Mouse (Mus musculus) thymus, adult 2 months (tissue): ENCODE data around the gene Clcn7. TPM values are rescaled to one million over a fixed set of nuclear protein-coding genes. Genes with fewer than 3 reads are reported as not detected.

Experiments used
- DNase-seq: peaks from one replicate; pipeline ENCODE4 v3.0.0; 2021
- H3K27ac ChIP-seq: fragments of 200-500 bp; 2 replicates; pipeline ENCODE4 v1.5.1; 2012; ENCODE audit warnings: low read length, control low read depth; ENCODE audit not compliant: control insufficient read depth, insufficient read depth
- H3K27me3 ChIP-seq: fragments of 200-500 bp; 2 replicates; pipeline ENCODE4 v1.6.1; 2012; ENCODE audit warnings: mild to moderate bottlenecking, low read length, moderate library complexity, mixed read lengths; ENCODE audit not compliant: control insufficient read depth, insufficient read depth
- H3K36me3 ChIP-seq: fragments of 200-500 bp; 2 replicates; pipeline ENCODE4 v1.6.1; 2012; ENCODE audit warnings: mild to moderate bottlenecking, low read length, moderate library complexity; ENCODE audit not compliant: control insufficient read depth, insufficient read depth
- H3K4me1 ChIP-seq: fragments of 200-500 bp; replicated peaks from 2 replicates; pipeline ENCODE4 v1.6.1; 2012; ENCODE audit warnings: low read length; ENCODE audit not compliant: control insufficient read depth, insufficient read depth
- H3K4me3 ChIP-seq: fragments of 200-500 bp; 2 replicates; pipeline ENCODE4 v1.5.1; 2012; ENCODE audit warnings: mild to moderate bottlenecking, low read length, control low read depth, moderate library complexity; ENCODE audit not compliant: control insufficient read depth, insufficient read depth
- CTCF ChIP-seq: fragments of 200-500 bp; IDR thresholded peaks from 2 replicates; pipeline ENCODE4 v1.5.1; 2012; ENCODE audit warnings: mild to moderate bottlenecking, control low read depth, low read length, moderate library complexity, borderline replicate concordance; ENCODE audit not compliant: control insufficient read depth, poor library complexity, insufficient read depth; ENCODE audit errors: extremely low read depth
- POLR2A ChIP-seq: fragments of 200-500 bp; IDR thresholded peaks from 2 replicates; pipeline ENCODE4 v1.6.1; 2012; ENCODE audit warnings: mild to moderate bottlenecking, low read length, control low read depth, moderate library complexity; ENCODE audit not compliant: control insufficient read depth, poor library complexity, insufficient read depth; ENCODE audit errors: extremely low read depth
- WGBS: fragments of 180-500 bp; shearing (Covaris S2); methylation state at CpG from one replicate; pipeline ENCODE4 v1.1.7; 2018; 5-methylcytosine and 5-hydroxymethylcytosine counted together
- polyA plus RNA-seq: library from polyadenylated mRNA; depleted of rRNA; stranded (reverse); fragments of >200 nt; gene quantifications from 2 replicates; pipeline ENCODE4 v1.2.3, GENCODE M21; 2012

Clcn7 gene
- polyA plus RNA-seq, 1 experiment = 45.9 TPM

DNA sequence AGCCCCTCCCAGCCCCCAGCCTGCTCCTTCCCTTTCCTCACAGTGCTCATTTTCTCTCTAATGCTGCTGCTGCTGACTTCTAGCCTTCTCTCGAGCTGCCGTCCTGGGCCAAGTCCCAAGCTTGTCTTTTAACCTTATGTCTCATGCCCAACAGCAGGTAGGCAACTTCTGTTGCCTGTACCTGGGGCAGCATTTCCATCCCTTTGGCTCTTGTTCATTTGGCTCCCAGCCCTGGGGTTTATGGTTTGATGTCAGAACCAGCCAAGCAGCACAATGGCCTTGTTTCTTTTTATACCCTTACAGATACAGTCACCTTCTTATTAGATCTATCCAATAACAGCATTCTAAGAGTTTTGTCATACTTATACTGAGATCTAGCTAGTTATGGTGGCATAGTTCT, 37.0 kb upstream of the Clcn7 start:
- no peaks in the 10 kb centered on the region for H3K4me1 ChIP-seq
- H3K27me3 ChIP-seq = no peaks in the 10 kb centered on the region
- TF ChIP-seq CTCF (no peak), POLR2A (no peak)
- H3K27ac ChIP-seq = no peak overlapping the region
- no peaks in the 10 kb centered on the region for H3K36me3 ChIP-seq
- DNase-seq = no peak
- WGBS = 94% methylated on average over 2 of the region's 2 CpGs
- H3K4me3 ChIP-seq = no peak overlapping the region

- no peaks in the 10 kb centered on the region for H3K4me1 ChIP-seq
- no peak overlapping the region for H3K27ac ChIP-seq
- no peaks in the 10 kb centered on the region for H3K27me3 ChIP-seq
- DNase-seq = no peak
- 96% methylated on average over 6 of the region's 6 CpGs for WGBS
- peaks cover 3% of the 10 kb centered on the region; the same call in 1 of the 2 replicates for H3K36me3 ChIP-seq
- no peak for TF ChIP-seq POLR2A
- TF ChIP-seq CTCF = no peak
- no peak overlapping the region for H3K4me3 ChIP-seq
Measured at GRCm38 (mm10) chr17:25100052-25100451, 33.1 kb upstream of the Clcn7 start.

DNA sequence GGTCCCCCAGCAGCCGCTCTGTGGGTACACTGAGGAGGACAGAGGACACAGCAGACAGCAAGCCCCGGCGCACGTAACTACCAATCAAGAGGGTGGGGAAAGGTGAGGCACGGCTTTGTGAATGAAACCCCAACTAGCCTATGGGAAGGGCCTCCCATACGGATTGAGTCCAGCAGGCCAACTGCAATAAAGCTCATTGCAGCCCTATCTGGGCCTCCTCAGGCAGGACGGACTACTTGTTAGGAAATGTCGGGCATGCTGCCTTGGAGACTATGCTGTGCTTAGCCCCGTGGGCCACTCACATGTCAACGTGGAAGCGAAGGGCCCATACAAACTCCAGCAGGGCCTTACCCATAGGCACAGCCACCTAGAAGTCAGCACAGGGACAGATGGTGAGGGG, 31.9 kb upstream of the Clcn7 start:
- no peaks in the 10 kb centered on the region for H3K4me1 ChIP-seq
- no peak for TF ChIP-seq CTCF
- TF ChIP-seq POLR2A = no peak
- 97% methylated on average over 11 of the region's 11 CpGs for WGBS
- no peak overlapping the region for H3K27ac ChIP-seq
- no peak overlapping the region for H3K4me3 ChIP-seq
- H3K36me3 ChIP-seq = peaks cover 3% of the 10 kb centered on the region; the same call in 1 of the 2 replicates
- H3K27me3 ChIP-seq = no peaks in the 10 kb centered on the region
- no peak for DNase-seq

- no peak overlapping the region for H3K4me3 ChIP-seq
- no peak overlapping the region for H3K27ac ChIP-seq
- H3K4me1 ChIP-seq = 0 out of 2 replicates have a peak, but pooled peaks cover 4% of the 10 kb centered on the region
- over 99% methylated on average over 11 of the region's 16 CpGs for WGBS
- no peaks in the 10 kb centered on the region for H3K27me3 ChIP-seq
- TF ChIP-seq POLR2A = no peak
- TF ChIP-seq CTCF = no peak
- no peak for DNase-seq
- H3K36me3 ChIP-seq = peaks cover 3% of the 10 kb centered on the region; the same call in 1 of the 2 replicates
Measured at GRCm38 (mm10) chr17:25107786-25108185, 25.4 kb upstream of the Clcn7 start.

DNA sequence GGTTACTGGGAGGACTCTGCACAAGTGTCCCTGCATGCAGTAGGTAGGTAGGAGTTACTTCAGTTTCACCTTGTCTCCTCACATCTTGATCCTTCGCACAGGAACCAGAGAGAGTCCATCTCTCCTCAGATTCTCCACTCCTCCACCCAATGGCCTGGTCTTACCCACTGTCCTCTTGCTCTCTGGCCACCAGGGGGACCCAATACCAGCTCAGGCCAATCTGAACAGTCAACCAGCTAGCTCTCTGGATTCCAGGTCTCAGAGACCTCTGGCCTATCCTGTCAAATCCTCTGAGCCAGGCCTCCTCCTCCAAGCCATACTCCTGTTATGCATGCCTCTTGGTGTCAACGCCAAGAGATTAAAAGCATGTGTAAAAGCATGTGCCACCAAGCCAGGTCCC, 23.6 kb upstream of the Clcn7 start:
- TF ChIP-seq POLR2A (no peak), CTCF (no peak)
- H3K27ac ChIP-seq = no peak overlapping the region
- no peak for DNase-seq
- no peak overlapping the region for H3K4me3 ChIP-seq
- WGBS = 98% methylated on average over 2 of the region's 2 CpGs
- H3K27me3 ChIP-seq = no peaks in the 10 kb centered on the region
- H3K4me1 ChIP-seq = 0 out of 2 replicates have a peak, but pooled peaks cover 4% of the 10 kb centered on the region
- no peaks in the 10 kb centered on the region; the same call in 1 of the 2 replicates for H3K36me3 ChIP-seq

GRCm38 (mm10) chr17:25110590-25110989, 22.6 kb upstream of the Clcn7 start:
- no peak overlapping the region for H3K27ac ChIP-seq
- H3K27me3 ChIP-seq = no peaks in the 10 kb centered on the region
- peaks cover 11% of the 10 kb centered on the region for H3K4me1 ChIP-seq
- TF ChIP-seq POLR2A (no peak), CTCF (no peak)
- no peak for DNase-seq
- H3K36me3 ChIP-seq = no peaks in the 10 kb centered on the region
- WGBS = 97% methylated on average over 6 of the region's 6 CpGs
- no peak overlapping the region for H3K4me3 ChIP-seq

- 96% methylated on average over 5 of the region's 5 CpGs for WGBS
- H3K36me3 ChIP-seq = no peaks in the 10 kb centered on the region
- peaks cover 14% of the 10 kb centered on the region for H3K4me1 ChIP-seq
- TF ChIP-seq POLR2A (no peak), CTCF (no peak)
- no peaks in the 10 kb centered on the region for H3K27me3 ChIP-seq
- no peak overlapping the region for H3K27ac ChIP-seq
- DNase-seq = no peak
- H3K4me3 ChIP-seq = no peak overlapping the region
Measured at GRCm38 (mm10) chr17:25111220-25111619, 22.0 kb upstream of the Clcn7 start.
